Mouse (Mus musculus): ENCODE measurements around the gene Cyp2g1.
"Not testable (repeated sequence)": the region's sequence is repeated elsewhere in the genome, so short reads cannot be mapped to it uniquely, and the experiment has no call there.

GRCm38 (mm10) chr7:26832668-26833067 is 24.0 kb downstream of the Cyp2g1 start:
- not testable (repeated sequence) for TF ChIP-seq CTCF (conservative IDR thresholded peaks at IDR 0.05; ENCODE audit: insufficient read depth, insufficient read length, low read depth, low read length); POLR2A (IDR thresholded peaks at IDR 0.05; ENCODE audit: low read depth, low read length)

Data from kidney, adult 2 months (tissue).